Mouse (Mus musculus) gastrocnemius, postnatal 25 days (tissue): ENCODE data around the gene Cdc37l1. TPM values are rescaled to one million over a fixed set of nuclear protein-coding genes. Genes with fewer than 3 reads are reported as not detected.

Source experiments
- DNase-seq: peaks from one replicate; pipeline ENCODE4 v3.0.0; 2022
- total RNA-seq, 2 experiments: library from RNA; stranded (reverse); gene quantifications; 1 replicate in 1 of 2; 2 replicates in 1 of 2; pipeline ENCODE4 v1.2.3; 2021

Gene Cdc37l1
- total RNA-seq, 2 experiments from 2014 or later, result 35.7 to 41.4 TPM

DNA sequence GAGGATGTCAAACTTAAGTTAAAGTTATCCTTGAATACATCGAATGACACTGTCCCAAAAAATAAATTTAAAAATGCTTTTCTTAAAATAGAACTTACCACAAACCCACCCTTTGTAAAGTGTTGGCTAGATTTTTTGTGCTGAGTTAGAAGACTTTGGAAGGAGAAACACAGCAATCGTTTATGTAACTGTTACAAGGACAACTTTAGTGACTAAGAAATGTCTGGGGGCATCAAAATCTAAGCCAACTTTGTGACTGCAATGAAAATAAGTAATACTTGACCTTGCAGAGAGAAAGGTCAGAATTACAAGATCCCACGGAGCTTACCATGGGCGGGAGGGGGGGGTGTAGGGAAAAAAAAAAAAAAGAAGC lies 56.8 kb downstream of the Cdc37l1 start:
- DNase-seq, result no peak

DNA sequence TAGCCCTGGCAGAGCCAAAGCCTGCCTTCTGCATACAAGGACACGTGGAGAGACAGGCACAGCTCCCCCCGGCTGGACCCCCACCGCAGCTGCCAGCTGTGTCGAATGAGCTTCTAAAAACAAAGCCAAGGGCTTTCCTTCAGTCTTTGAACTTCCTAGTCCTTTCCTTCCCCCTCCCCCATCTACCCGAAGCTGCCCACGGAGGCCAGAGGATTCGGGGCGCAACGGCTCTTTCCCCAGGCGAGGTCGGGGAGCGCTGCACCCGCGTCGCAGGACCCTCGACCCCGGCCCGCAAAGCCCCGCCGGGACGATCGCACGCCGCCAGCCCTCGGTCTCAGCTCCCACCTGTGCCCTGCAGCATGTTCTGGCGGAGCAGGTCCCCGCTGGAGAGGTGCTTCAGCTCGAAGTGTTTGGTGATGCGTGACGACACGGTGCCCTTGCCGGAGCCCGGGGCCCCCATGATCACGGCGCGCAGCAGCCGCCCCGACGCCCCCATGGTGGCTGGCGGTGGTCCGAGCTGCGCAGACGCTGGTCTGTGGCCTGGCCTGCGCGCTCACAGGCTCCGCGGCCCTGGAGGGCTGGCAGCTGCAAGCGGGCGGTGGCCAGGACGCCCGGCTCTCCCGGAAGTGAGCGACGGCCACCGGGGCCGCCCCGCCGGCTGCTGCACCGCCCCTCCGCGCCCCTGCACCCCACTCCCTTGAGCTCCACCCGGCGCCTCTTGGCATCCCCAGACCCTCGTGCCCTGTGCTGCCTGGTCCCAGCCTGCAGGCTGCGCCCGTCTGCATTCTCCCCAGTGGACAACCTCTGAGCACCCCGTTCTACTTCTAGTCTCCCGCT lies 57.4 kb downstream of the Cdc37l1 start, which contains the start of gene Ak3:
Gene Ak3 (minus strand): TSS at position 628 of the 837 bp plus-strand sequence.
- peak; percentile 82 for DNase-seq

DNA sequence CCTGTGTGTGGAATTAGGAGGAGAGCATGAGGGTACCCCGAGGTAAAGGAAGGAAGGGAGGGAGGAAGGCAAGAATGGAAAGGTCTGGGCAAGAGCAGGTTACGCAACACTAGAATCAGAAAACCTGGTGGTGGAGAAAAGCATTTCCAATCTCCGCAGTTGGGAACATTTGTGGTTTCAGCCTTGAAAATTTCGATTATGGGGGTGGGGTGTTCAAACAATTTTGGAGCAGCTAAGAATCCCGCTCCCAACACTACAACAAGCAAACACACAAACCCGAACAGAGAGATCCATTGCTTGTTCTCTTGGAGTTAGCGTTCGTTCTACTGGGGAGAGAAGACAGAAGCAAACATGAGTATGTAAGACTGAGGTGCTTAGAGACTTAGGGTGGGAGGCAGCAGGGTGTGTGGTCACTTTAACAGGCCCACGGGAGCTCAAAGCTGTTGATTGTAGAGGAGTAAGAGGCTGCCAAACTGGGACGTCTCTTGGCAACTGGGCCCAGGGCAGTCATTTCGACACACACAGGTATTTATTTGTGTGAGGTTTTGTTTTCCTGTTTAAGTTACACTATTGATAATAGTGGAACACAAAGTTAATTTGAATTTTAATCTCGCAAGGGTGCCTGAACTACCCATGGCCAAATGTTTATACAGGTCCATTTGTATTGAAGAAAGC lies 59.4 kb downstream of the Cdc37l1 start:
- DNase-seq, result no peak

DNA sequence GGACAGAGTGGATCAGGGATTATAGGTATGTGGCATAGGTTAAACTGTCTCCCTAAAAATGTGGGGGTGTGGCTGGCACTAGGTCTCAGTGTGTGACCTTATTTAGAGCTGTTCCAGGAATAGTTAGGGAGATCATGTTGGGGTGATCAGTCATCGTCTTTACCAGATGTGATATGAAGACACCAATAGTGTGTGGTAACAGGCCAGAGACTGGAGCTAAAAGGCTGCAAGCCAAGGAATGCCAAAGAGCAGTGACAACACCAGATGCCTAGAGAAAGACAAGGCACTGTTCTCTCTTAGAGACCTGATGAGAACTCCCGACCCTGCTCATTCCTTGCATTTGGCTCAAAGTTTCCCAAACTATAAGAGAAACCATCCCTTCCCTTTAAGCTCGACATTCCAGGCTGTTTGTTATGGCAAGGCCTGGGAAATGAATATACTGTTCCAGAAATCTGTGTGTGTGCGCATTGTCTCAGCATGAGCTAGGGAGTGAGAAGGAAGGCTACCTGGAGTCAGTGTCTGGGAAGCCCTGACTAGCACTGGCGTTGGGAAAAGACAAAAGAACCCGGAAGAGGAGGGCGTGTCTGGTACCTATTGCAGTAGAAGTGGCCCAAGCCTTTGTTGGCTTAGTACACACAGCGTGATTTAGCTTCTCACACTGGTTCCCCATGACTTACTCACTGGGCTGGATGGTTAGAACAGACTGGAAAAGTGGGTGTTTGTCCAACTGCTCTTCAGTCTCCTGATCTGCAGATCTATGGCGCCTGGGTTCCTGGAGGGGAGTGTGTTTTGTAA lies 60.2 kb downstream of the Cdc37l1 start:
- no peak for DNase-seq

DNA sequence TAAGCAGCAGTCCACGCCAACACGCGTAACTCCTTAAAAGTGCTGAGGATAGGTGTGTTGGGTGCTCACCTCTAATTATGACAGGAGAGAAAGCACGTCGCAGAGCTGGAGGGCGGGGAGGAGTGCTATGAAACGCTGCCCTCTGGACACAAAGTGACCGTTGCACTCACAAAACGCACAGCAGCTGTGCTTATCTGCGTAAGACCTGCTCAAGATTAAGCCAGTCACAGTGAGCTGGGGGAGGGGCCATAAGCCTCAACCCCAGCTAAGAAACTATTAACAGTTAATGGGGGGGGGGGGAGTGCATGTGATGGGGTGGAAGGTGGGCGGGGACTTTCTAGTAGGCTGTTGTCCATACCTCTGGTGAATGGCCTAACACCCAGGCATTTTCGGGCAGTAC lies 62.6 kb downstream of the Cdc37l1 start:
- DNase-seq, result no peak

DNA sequence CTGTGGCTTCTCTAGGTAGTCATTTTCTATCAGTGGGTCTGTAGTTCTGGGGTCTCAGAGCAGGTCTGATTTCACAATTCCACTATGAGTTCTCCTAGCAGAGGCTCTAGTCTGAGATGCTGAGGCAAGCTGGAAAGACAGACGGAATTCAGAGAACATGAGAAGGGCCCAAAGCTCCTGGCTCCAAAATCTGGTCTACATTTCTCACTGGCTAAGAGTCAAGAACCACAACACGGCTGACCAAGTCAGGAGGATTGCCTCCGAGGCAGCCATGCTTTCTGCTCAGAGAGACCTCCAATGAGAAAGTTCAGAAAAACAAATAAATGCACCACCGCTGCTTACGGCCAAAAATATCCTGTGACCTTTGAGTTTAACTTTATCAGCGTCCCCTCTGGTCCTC lies 64.4 kb downstream of the Cdc37l1 start:
- DNase-seq, result peak; percentile 22

DNA sequence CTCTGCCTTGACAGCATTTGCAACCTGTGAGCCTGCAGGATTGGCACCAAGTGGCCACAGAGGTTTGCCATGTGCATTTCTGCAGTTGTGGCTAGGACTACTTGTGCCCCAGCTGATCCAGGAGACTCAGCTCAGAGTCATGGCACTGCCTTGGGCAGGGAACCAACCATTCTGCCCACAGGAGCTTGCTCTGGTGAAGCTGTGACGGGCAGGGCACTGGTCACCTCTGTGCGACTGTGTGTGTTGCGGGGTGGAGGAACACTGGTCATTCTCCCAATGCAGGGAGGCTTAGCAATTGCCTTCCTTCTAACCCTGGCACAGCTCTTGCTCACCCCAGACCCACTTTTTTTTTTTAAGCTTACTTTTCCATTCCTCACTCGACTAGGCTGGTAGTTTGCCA lies 65.3 kb downstream of the Cdc37l1 start:
- no peak for DNase-seq

DNA sequence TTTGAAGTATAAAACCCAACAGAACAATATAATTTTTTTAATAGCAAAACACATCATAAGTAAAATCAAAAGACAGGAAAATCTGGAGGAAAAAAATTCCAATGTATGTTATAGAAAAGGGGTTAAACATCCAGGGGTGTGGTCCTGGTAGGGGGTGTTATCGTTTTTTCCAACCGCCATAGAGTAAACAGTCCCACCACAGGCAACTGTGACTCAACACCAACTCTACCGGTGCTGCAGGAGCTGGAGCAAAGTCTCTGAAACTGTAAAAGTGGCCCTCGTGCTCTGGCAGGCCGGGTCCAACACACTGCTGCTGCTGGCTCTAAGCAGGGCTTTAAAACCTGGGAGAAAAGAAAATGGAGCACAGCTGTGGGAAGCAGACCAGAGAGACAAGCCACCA lies 68.6 kb downstream of the Cdc37l1 start:
- no peak for DNase-seq

DNA sequence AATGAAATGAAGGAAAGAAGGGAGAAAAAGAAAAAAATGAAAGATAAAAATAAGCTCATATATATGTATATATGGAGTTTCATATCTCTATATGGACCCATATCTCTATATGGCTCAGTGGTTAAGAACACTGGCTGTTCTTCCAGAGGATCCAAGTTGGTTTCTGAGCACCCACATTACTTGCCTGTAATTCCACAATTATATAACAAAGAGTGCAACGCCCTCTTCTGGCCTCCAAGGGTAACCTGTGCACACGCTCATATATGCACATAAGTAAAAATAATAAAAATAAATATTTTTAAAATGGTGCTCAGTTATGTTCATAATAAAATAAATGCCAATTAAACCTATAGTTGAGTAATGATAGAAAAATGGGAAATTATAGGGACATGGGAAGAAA lies 69.5 kb downstream of the Cdc37l1 start:
- no peak for DNase-seq

DNA sequence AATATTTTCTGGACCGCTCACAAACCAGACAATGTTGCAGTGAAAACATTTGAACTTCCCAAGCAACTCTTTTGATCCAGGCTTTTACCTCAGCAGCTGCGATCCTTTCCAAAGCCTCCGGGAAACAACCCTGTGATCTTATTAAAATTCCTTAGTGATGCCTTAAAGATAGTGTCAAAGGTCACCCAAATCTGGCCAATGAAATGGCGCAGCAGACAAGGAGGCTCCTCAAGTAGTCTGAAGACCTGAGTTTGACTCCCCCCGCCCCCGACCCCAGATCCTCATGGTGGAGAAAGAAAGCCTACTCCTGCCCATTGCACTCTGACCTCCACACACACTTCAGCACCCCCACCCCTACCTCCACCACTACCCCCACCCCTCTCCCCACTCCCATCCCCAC lies 70.1 kb downstream of the Cdc37l1 start:
- DNase-seq, result no peak

DNA sequence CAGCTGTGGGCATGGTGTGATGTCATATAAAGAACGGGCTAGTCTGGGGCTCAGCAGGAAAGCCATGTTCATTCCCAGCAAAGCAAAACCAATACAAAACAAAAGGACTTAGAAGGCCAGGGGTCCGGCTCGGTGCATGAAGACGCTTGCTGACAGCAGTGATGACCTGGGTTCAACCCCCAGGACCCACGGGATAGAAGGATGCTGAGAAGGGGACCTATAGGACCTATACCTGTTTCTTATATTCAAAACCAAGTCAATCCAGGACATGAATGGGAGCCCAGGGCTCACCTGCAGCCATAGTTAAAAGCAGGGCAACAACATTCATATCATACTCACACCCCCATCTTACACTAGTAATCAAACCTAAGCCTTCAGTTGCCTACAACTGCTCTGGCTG lies 72.9 kb downstream of the Cdc37l1 start:
- DNase-seq, result no peak

DNA sequence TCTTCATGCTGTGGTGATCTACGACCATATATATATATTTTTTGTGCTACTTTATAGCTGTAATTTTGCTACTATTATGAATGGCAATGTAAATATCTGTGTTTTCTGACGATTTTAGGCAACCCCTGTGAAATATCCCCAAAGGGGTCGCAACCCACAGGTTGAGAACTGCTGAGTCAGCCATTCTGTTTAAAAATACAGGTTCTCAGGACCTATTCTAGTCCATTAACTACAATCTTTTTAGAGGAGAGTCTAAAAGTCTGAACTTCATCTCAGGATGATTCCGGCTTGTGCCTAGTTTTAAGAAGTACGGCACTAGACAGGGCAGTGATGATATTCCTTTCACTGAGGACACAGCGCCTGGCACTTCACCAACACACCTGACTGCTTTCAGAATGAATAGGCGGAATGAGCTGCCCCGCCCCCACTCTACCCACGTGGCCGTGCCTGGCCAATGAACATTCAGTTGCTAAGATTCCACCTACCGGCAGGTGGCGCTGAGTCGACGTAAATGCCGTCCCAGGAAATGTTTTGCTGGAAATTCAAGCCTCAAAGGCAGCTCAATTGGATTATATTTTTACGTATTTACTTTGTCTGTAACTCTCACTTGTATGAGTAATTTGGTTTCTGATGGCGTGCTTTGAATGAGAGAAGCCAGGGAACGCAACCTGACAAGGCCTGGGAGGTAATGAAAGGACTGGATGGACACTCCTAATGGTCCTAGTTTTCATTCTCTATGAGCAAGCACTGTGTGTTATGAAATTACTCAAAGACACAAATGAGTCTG lies 73.6 kb downstream of the Cdc37l1 start:
- DNase-seq, result peak; percentile 81

DNA sequence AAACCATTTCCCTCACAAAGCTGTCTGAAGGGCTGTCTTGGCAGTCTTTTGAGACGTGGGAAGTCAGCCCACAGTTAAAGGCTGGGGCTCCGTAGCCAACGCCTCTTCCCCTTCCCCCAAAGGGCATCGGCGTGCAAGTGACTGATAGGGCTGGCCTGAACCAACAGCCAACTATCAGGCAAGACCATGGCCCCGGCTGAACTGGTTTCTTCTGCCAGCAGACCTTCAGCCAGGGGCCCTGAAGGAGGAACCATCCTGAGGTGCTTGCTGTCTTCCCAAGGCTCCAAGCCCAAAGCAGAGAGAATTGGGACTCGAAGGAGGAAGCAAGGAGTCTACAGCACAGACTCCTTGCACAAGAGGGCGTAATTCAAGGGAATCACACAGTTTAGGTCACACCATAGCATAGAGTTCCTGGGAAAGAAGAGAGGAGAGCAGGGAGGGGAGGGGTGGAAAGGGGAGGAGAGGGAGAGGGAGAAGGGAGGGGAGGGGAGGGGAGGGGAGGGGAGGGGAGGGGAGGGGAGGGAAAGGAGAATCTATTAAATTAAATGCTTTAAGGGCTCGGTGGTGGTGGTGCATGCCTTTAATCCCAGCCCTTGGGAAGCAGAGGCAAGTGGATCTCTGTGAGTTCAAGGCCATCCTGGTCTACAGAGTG lies 74.4 kb downstream of the Cdc37l1 start:
- peak; percentile 62 for DNase-seq

DNA sequence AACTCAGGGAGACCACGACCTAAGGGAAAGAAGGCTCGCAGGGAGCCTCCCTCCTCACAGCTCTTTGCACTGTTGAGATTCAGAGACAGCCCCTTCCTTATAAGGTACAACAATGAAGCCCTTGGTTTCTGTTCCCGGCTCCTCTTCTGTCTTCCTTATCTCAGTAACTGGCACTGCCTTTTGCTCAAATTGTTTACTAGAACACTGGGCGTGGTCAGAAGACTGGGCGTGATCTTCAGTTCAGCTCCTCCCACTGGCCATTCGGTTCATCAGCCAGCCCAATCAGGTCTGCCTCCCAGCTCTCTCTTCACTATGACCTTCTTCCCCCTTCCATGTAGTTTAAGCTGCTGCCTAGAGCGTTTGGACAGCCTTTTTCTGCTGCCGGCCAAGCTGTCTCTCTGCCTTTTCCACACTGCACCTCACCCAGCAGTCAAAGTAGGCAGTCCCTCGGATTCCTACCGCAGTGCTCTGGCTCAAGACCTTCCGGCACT lies 76.9 kb downstream of the Cdc37l1 start:
- peak; percentile 79 for DNase-seq

DNA sequence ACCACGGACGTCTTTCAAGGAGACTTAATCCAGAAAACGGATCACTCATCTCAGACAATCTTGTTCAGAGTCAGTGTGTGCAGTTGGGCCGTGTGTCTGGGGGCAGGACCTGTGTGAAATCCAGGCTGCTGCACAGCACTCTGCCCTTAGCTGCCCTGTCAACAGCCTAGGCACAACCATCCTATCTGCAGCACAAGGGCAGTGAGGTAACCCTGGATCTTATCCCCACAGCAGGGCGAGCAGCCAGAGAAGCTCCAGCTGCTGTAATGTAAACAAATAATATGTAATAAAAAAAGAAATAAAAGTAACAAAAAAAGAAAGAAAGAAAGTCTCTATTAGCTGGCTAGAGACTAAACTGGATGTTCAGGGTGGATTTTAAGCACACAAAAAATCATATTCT lies 79.0 kb downstream of the Cdc37l1 start:
- DNase-seq, result no peak

DNA sequence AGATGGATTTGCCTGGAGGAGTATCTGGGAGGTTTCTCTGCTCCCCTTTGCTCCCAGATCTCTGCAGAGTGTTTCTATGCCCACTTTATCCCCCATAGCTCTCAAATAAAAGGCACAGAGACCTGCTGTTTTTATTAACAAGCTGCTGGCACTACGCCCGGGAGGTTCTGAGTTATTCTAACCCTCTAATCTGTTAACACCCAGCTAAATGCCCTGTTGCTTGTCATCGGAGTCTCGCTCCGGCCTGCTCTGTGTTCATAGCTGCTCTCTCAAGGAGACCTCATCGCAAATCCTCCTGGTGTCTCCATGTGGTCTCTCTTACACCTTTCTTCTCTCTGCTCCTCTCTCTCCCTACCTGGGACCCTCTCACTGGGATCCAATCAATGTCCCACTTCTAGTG lies 84.7 kb downstream of the Cdc37l1 start:
- DNase-seq, result no peak

Other genes starting within 250 kb of the Cdc37l1 start
- gene Slc1a1, start 155.3 kb upstream of the Cdc37l1 start, total RNA-seq, result 1 to 10 TPM; 1.5 to 3.6 TPM
- 1 to 10 TPM; 1.5 to 2.0 TPM for gene Plpp6, start 26.4 kb upstream of the Cdc37l1 start, total RNA-seq
- gene 4430402I18Rik, start 22.6 kb upstream of the Cdc37l1 start, total RNA-seq, result under 1 TPM; 0.56 to 0.67 TPM
- gene Ak3, start 57.6 kb downstream of the Cdc37l1 start, total RNA-seq, result 10 to 100 TPM; 53.8 to 55.3 TPM
- gene Rcl1, start 111.0 kb downstream of the Cdc37l1 start, total RNA-seq, result 1 to 10 TPM; 6.3 to 8.9 TPM